Comparison of ENCODE assay signal across 11 mouse cellular contexts in the genomic region with DNA sequence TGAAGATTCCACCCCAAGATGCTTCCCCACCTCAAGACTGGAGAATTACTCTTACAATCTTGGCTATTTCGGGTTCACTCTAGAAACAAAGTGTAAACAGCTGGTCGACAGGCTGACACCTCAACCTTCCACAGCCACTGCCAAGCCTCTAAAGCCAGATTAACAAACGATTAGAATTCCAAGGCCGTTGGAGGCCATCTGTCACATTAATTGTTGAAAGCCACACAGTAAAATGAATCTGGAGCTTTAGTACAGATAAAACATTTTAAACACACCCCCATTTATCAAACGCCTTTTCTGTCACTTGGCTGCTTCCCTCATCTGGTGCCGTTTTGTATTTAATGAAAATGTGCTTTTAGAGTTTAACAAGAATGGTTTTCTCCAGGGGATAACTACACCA.
DNase-seq lines count a peak whose midpoint lies in the region; ATAC-seq lines count a peak whose summit lies in the region.
"Had no signal": no experiment of that assay in that cellular context is flagged by ENCODE, and none has a peak within 500 bp of the region (broad histone marks: within the 10 kb centered on the region; RNA-seq: fewer than 3 reads in every experiment).

No protein-coding gene starts in this region.

- peaks cover 4% of the 10 kb centered on the region; the same call in 1 of the 2 replicates for H3K4me1 ChIP-seq in hindbrain, embryonic 13.5 days (replicated peaks)
- H3K4me1 ChIP-seq: limb, embryonic 12.5 days had no signal

- H3K4me3 ChIP-seq in hindbrain, embryonic 13.5 days: no peak overlapping the region
- H3K4me3 ChIP-seq: heart, embryonic 10.5 days; limb, embryonic 12.5 days had no signal

- no peaks in the 10 kb centered on the region for H3K9me3 ChIP-seq in hindbrain, embryonic 13.5 days
- H3K9me3 ChIP-seq: heart, embryonic 10.5 days; limb, embryonic 12.5 days had no signal

- peak overlapping the region; percentile 18; the same call in 1 of the 2 replicates for H3K27ac ChIP-seq in hindbrain, embryonic 13.5 days
- H3K27ac ChIP-seq: heart, embryonic 10.5 days; limb, embryonic 12.5 days had no signal

- intact Hi-C loops in left cerebral cortex, postnatal 4 days (cut with DNase I): no loop called here

- WGBS in hindbrain, embryonic 13.5 days: 22% methylated on average over 6 of the region's 6 CpGs

- ATAC-seq in hindbrain, embryonic 13.5 days (ENCODE audit: low FRiP score): no peak
- ATAC-seq: intestine, postnatal 0 days had no signal

- H3K4me2 ChIP-seq in hindbrain, embryonic 13.5 days: no peak overlapping the region
- H3K4me2 ChIP-seq: limb, embryonic 12.5 days had no signal

- H3K36me3 ChIP-seq in hindbrain, embryonic 13.5 days: no peaks in the 10 kb centered on the region
- H3K36me3 ChIP-seq: heart, embryonic 10.5 days; limb, embryonic 12.5 days had no signal

- no peaks in the 10 kb centered on the region for H3K27me3 ChIP-seq in hindbrain, embryonic 13.5 days
- H3K27me3 ChIP-seq: limb, embryonic 12.5 days had no signal

- peak; percentile 51 for DNase-seq in left cerebral cortex, postnatal 4 days
- no peak for DNase-seq in left cerebral cortex, adult 11 months (ENCODE audit: low spot score)
- peak; percentile 66 to 78 for DNase-seq in cerebellum, postnatal 14 days
- DNase-seq in retina, adult 2 months (ENCODE audit: low read depth, low spot score): peak; percentile 78
- DNase-seq in testis, postnatal 14 days (ENCODE audit: low spot score): no peak
- no peak for DNase-seq in ovary, postnatal 10 days (ENCODE audit: low spot score)
- DNase-seq: lung, postnatal 10 days had no signal

- no peak overlapping the region for H3K9ac ChIP-seq in hindbrain, embryonic 13.5 days
- H3K9ac ChIP-seq: limb, embryonic 12.5 days had no signal

Comparison
In these comparisons a context has a peak if more than half of its experiments do, and no peak if none do; other contexts are left out.
1. DNase-seq: peak in left cerebral cortex, postnatal 4 days (single experiment), cerebellum, postnatal 14 days (2 of 2) and retina, adult 2 months (single experiment); none in left cerebral cortex, adult 11 months (single experiment), testis, postnatal 14 days (single experiment) and ovary, postnatal 10 days (single experiment).